Mouse (Mus musculus) c-Kit-negative CD71-positive TER-119-positive erythroid progenitor cells, embryonic 14.5 days (primary cell): ENCODE measurements around the gene Gm17374.
A peak's percentile ranks its signal among the peaks of the same experiment; 100 is the strongest.
"Not testable (repeated sequence)": the region's sequence is repeated elsewhere in the genome, so short reads cannot be mapped to it uniquely, and the experiment has no call there.

ENCODE experiments used
- DNase-seq: peaks from one replicate; pipeline ENCODE4 v3.0.0-alpha.2; 2013; ENCODE audit warnings: low read depth, low spot score

Gm17374 gene

DNA sequence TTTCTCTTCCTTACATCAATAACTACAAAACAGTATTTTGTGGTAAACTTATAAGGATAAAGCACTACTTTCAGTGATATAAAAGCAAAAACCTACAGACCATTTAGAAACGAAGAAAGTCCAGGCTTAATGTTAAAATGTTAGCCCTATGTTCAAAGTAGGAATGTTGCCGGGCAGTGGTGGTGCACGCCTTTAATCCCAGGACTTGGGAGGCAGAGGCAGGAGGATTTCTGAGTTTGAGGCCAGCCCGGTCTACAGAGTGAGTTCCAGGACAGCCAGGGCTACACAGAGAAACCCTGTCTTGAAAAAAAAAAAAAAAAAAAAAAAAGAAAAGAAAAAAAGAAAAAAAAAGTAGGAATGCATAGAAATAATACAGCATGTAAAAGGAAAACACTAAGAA is at the start of gene Gm17374:
Gene Gm17374, plus strand, starts transcription at position 301 of the 400 bp plus-strand sequence.
- DNase-seq, result not testable (repeated sequence)

DNA sequence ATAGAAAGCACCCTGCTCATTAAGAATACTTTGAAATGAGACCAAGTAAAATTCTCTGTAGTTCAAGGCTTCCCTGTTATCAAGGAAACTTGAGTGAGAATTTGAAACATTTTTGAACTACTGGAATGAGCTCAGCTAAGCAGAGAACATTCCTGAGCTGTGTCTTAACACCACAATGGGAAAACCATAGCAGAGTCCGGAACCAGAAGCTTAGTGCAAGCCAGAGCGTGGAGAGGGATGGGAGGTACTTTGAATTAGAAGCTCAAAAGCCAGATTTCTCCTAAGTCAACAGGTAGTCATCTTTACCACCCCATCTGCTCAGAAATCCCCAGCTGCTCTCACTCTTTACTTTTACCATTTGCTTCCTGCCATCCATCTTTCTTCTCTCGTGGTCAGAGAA is 46.9 kb upstream of the Gm17374 start:
- no peak for DNase-seq

DNA sequence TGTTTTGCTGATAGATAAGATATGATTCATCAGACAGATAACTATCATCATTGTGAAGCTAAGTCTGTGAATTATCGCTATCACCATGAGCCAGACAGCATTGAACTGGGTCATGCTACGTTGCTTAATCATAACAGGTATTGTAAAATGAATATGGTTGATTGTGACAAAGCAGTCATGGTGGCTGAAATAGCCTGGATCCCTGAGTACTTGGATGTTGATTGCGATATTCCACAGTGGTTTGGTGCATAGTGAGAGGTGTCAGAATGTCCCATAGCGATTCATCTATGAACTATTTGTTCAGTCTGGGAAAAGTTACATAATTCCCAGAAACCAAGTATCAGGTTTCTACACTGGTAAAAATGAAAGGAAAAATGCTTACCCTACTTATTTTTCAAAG is 44.2 kb upstream of the Gm17374 start:
- DNase-seq, result no peak

DNA sequence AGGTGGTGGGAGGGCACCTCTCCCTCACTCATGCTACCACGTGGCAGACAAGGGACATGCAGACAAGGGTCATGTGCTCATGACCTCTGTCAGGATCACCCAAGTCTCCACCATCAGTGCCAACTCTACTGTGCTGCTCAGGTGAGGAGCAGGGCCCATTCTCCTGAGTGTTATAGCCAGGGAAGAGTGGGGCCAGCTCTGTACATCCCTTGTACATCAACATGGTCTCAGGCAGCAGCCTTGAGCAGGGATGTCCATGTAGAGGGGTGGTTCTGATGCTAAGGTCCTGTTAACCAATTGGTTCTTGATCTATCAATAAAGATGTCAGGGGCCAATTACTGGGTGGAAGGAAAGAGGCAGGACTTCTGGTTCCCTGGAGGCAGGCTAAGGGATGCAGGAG is 42.9 kb upstream of the Gm17374 start:
- no peak for DNase-seq

DNA sequence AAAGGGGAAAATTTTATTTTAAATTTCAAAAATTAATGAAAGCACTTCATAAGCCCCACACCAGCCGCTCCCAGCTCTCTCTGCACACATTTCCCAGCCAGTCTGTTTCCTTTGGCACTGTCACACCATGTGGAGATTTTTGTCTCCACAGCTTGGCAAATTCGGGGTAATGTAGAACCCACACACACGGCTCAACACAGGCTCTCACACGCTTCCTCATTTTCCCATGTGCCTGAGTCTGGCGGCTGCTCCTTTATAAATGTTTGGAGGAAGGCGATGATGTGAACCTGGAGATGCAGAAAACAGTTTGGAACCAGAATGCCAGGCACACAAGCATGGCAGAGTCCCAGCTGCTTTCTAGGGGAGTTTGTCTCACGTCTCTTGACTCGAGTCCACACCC is 38.0 kb upstream of the Gm17374 start:
- no peak for DNase-seq

DNA sequence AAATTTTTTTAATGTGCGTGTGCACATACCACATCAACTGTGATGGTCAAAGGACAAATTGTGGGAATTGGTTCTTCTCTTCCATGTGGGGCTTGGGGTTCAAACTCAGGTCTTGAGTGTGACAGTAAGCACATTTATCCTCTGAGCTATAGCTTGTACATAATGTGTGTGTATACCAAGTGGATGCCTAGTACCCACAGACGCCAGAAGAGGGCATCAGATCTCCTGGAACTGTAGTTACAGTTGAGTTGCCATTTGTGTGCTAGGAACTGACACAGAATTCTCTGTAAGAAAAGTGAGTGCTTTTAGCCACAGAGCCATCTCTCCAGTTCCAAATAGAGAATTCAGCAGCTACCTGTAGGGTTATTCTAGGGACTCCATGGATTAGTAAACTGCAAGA is 26.3 kb upstream of the Gm17374 start:
- DNase-seq, result no peak

DNA sequence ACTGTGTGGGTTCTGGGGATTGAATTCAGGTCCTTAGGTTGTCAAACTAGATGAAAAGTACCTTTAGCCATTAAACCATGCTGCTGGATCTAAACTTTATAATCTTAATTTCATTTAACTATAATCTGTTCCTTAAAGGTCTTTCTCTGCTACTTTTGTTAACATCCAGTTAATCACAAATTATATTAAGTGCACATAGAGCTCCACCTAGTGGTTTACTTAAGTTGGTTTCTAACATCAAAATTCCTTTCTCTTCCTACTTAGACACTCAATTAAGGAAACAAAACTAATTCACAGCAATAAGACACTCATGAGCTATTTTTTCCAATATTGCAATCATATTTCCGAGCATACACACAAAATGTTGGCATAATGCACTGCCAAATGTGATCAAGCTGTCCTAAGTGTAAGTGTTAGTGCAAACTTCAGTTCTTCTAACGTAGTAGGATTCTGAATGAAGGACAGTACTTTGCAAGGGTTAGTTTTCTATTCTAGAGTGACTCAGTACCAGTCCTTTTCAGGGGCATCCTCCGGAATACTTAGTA is 7.4 kb downstream of the Gm17374 start:
- peak; percentile 24 for DNase-seq

DNA sequence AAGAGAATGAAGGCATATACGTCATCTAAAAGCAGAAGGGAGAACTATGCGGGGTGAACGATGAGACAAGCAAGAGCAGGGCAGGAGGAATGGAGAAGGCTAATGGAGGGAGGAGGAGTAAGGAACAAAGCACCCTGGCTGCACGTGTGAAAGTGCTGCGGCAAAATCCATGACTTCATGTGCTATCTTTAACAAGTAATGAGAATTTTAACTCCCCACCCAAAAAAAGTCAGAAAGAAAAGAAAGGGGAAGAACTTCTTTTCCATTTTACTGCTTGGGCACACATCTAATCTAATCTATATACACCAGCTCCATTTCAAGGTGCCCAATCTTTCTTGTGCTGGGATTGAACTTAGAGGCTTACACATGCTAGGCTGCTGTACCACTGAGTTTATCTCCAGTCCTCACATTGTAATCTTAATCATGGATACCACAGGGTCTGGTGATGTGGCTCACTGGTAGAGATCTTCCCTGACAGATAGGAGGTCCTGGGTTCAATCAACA is 11.6 kb downstream of the Gm17374 start:
- DNase-seq, result no peak

DNA sequence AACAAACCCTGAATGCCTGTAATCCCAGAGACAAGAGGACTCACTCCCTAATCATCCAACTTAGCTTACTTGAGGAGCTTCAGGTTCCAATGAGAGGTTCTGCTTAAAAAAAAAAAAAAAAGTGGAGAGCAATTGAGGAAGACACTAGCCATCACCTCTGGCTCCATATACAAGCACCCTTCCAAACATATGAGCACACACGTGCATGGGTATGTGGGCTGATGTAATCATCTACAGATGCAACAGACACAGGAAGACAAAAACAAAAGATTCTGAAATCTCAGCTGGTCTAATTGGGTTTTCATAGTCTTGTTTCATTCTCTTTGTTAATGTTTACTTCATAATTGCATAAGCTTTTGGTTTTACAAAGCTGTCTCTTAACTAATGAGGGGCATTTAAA is 17.2 kb downstream of the Gm17374 start:
- no peak for DNase-seq

DNA sequence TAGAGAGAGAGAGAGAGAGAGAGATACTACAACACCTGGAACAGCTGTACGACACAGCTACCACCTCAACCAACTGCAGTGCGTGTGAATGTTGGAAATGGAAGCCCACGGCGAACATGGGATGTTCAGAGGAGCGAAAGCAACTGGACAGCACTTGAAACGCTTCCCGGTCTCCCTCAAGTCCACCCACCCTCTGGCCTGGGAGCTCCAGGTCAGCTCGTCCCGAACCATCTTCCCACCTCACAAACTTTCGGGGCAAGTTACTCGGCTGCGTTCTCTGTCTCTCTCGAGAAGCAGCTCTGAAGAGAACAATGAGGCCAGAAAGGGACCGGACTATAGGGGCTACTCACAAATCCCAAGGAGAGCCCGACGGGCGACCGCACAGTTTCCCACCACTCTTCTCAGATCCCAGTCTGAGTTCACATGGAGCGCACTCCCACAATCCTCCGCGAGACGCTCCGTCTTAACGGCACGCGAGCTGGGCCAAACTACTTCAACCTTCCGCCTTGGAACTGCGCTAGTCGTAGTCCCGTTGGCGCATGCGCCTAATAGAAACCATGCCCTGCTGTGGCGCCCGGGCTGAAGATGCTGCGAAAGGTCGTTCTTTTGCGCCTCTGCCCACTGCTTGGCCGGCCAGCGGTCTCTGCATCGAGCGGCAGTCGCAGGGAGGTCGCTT is 18.4 kb downstream of the Gm17374 start, which contains the start of the genes Esf1 and Ndufaf5:
Gene Esf1, minus strand, starts transcription at position 438 of the 676 bp plus-strand sequence.
Gene Ndufaf5, plus strand, starts transcription at position 523 of the 676 bp plus-strand sequence.
- DNase-seq, result peak; percentile 96

DNA sequence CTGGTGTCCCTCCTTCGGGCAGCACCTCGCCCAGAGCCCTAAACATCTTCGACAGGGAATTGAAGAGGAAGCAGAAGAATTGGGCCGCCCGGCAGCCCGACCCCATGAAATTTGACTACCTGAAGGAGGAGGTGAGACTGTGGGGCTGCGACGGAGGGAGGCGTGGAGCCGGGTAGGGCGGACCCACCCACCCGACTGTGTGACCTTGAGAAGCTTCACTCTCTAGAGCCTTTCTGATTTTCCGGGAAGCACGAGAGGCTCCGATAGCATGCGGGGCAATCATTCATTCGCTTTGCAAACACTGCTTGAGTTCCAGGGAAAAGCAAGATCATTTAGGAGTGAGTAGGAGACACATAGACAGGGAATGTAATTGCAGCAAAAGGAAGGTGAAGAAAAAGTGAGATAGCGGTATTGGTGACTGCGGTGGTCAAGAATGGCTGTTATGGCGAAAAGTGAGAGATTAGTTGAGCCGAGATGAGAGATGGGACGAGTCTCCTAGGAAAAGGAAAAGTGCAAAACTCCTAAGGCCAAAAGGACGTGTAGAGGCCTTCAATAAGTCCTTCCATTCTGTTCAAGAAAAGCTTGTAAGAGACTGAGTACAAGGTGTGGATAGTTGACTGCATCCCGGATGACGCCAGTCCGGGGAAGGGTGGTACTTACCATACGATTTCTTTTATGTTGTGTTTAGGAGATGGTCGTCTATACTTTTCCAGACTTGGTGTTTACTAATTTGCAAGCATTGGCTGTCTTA is 19.1 kb downstream of the Gm17374 start:
- DNase-seq, result no peak

DNA sequence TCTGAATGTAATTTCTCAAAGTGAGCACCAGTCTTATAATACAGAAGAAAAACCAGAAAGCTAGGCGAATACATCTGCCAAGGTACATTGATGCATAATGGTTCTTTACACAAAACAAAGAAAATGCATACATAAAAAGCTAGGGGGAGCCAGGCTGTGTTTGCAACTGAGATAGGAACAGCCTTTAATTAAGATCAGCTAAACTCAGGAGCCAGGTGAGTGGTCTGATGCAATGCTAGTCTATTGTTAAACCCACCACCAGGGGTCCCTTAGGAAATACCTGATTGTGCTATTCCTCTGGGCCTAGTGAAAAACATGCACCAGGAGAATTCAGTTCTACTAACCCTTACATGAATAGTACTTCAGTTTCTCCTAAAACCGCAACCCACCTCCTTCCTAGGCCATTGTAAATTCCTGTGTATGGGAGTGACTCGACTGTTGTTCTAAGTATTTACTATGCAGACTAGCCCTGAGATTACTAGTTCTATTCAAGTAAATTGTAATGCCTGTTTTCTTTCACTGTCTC is 33.9 kb downstream of the Gm17374 start:
- not testable (repeated sequence) for DNase-seq

DNA sequence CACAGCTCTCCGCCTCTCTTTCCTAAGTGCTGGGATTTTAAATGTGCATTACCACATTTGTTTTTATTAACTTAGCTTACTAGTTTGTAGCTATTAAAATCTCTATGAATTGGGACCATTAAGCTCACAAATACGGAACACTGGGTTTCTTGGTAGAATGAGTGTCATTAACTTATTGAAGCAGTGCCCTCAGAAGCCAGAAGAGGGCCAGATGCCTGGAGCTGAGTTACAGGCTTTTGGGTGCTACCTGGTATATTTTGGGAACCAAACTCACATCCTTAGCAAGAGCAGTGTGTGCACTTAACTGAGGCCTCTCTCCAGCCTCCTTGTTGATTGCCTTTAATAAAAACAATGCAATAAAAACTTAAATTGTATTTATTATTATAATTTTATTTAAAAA is 48.9 kb downstream of the Gm17374 start:
- DNase-seq, result no peak

DNA sequence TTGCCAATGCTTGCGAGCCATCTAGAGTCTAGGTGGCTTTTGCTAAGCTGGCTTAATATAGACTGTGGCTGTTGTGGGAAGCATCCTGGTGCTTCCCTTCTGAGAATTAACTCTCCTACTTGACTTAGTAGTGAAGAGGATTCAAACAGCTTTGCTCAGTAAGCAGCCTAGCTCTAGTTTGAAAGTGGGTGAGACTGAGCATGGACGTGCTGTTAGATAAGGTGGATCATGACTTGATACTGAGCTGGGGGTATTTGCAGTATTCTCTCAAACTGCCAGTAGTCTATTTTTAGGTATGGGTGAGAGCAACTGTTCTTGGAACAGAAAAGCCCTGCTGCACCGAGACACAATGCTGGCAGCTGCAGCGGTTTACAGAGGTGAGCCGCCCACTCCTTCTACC is 50.7 kb downstream of the Gm17374 start:
- DNase-seq, result no peak
